Mouse (Mus musculus) neural tube, embryonic 10.5 days (tissue): ENCODE results near the gene Map6.

ENCODE experiments used
- DNase-seq: peaks from one replicate; pipeline ENCODE4 v3.0.0-alpha.2; 2017; ENCODE audit warnings: low spot score; ENCODE audit errors: extremely low spot score

The Map6 gene

DNA sequence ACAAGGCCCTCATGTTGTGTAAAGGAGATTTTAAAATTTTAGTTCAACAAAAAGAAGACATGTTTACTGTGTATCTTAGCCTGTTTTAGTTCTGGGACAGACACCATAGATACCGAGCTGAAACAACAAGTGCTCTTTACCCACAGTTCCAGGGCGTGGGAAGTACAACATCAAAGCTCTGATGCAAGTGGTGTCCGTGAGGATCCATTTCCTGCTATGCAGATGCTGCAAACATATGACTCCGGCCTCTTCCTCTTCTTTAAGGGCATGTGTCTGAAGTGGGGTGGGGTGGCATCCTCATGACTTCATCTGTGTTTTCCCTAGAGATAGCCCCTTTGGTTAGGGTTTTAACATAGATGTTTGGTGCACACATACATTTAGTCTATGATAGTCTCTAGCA is 3.7 kb upstream of the Map6 start:
- no peak for DNase-seq

DNA sequence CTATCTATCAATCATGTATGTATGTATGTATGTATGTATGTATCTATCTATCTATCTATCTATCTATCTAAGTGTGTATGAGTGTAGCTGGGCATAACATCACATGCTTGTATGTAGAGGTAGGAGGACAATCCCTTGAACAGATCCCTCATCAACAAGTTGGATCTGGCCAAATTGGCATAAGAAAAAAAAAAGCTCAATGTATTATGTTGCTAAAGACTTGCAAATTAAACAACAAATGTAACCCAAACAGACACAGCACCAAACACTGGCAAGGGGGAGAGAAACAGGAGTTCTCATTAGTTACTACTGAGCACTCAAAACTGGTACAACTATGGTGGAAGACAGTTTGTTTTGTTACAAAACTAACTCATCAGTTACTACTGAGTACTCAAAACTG is 2.6 kb upstream of the Map6 start:
- DNase-seq = no peak

DNA sequence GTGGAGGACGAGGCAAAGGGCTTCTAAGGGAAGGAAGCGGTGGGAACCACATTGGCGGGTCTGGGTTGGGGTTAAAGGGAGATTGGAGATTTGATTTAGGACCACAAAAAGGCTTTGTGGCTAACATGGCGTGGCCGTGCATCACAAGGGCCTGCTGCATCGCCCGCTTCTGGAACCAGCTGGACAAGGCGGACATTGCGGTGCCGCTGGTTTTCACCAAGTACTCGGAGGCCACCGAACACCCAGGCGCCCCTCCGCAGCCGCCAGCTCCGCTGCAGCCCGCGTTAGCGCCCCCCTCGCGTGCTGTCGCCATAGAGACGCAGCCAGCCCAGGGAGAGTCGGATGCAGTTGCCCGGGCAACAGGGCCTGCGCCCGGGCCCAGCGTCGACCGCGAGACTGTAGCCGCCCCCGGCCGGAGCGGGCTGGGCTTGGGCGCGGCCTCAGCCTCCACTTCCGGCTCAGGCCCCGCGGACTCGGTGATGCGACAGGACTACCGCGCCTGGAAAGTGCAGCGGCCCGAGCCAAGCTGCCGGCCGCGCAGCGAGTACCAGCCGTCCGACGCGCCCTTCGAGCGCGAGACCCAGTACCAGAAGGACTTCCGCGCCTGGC is 754 bp downstream of the Map6 start:
- DNase-seq = peak; percentile 86

DNA sequence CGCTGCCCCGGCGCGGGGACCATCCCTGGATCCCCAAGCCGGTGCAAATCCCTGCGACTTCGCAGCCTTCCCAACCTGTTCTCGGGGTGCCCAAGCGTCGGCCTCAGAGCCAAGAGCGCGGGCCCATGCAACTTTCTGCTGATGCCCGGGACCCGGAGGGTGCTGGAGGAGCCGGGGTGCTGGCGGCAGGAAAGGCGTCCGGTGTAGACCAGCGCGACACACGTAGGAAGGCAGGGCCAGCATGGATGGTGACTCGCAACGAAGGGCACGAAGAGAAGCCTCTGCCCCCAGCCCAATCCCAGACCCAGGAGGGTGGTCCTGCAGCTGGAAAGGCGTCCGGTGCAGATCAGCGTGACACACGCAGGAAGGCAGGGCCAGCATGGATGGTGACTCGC is 1.3 kb downstream of the Map6 start:
- DNase-seq = no peak

DNA sequence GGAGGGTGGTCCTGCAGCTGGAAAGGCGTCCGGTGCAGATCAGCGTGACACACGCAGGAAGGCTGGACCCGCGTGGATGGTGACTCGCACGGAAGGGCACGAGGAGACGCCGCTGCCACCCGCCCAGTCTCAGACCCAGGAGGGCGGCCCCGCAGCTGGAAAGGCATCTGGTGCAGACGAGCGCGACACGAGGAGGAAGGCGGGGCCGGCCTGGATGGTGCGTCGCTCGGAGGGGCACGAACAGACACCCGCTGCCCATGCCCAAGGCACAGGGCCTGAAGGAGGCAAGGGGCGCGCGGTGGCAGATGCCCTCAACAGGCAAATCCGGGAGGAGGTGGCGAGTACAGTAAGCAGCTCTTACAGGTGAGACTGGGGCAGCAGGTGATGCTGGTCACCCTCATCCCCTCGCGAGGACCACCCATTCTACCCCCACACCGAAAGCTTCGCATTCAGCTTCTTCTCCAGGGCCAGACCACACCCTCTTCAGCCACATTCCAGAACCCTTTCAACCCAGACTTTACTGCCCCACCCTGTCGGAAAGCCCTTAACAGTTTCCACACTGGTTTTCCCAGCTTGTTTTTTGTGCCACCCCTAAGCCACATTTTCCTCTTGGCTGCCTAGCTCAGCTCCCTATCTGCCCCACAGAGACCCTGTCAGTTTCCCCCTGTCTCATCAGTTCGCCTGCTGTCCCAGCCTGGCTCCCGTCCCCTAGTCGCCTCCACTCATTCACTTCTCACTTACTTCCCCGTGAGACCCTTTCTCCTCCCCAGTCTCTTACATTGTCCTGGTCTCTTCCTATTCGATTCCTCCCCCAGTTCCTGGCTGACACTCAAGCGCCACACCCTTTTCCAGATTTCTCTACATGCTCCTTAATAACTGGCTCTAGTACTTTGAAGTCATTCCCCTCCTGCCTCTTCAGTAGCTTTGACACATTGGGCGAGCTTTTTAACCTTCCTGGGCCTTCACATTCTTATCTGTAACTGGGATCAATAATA is 2.0 kb downstream of the Map6 start:
- peak; percentile 44 for DNase-seq

DNA sequence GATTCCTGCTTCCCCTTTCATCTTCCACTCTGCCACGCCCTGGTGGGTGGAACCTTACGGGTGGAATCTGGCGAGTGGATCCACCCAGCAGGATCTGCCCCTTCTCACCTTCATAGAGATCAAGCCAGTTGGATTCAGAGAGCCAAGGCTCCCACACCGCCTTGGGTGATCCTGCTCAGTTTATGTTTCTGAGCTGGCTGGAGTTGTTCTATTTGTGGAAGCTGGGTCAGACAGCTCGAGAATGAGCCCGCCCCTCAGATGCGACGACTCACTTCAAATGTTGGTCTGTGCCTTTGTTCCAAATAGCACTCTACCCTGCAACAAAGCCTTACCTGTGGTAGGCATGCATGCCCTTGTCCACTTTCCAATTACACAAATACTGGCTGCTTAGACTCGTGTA is 4.4 kb downstream of the Map6 start:
- DNase-seq = no peak

DNA sequence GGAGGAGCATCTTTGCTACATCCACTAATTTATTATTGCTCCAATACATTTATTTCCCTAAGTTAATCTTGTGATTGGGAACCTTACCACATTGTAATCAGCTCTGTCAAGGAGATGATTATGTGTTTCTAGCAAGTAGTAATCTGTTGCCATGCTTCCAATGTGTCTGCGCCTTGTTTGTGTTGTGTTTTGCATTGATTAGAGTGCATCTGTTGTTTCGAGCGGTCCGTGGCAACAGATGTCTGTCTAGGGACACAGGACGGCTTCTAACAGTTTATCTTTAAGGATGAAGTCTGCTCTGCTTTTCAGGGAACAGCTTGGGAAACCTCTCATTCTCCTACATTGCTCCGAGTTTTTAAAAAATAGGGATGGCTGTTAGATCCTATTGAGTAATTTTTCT is 7.9 kb downstream of the Map6 start:
- DNase-seq = no peak

DNA sequence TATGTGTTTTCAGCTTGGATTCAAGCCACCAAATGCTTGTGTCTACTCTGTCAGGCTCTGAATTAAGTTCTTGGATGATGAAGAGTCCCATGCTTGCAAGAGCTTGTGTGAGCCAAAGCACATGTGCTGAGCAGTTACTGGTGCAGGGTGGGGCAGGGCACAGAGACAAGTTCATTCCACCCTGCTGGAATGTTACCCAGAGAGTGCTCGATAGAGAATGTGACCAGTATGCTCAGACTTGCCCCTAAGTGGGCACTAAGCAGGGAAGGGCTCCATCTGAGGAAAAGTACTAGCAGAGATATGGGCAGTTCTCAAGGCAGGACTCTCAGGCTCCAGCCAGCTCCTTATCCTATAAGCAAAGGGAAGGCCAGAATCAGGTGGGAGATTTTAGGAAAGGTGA is 9.4 kb downstream of the Map6 start:
- DNase-seq = no peak

DNA sequence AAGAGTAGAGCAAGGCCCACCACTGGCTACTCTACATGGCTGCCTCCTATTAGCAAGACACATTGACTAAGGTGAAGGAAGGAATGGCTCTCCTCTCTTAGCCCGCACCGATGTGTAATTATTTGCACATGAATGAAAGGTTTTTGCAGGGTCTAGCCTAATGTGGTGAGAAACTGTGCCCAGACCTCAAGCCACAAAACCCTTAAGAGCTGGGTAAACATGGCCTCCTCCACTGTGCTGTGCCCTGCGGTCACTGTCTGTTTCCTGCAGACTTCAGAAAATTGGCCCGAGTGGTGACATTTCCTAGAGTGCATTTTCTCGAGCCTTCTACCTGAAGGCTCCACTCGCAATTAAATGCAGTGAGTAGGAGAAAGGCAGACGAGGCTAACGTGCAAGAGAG is 11.1 kb downstream of the Map6 start:
- no peak for DNase-seq

DNA sequence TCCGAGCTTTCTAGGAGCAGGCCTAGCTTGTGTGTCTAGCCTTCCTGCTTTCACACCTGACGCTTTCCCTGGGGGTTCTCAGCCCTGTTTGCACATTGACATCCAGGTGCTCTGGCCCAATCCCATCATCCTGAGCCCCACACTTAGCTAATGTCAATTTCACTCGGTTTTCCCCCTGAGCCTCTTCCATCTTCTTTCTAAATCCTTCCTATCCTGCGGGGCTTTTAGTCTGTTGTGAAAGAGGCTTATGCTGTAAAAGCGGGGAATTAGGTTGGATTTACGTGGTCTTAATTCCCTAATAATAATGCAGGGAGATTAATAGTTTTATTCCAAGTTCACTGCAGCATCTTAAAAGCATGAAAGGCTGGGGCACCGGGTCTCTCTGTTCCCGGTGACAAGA is 12.3 kb downstream of the Map6 start:
- DNase-seq = no peak

DNA sequence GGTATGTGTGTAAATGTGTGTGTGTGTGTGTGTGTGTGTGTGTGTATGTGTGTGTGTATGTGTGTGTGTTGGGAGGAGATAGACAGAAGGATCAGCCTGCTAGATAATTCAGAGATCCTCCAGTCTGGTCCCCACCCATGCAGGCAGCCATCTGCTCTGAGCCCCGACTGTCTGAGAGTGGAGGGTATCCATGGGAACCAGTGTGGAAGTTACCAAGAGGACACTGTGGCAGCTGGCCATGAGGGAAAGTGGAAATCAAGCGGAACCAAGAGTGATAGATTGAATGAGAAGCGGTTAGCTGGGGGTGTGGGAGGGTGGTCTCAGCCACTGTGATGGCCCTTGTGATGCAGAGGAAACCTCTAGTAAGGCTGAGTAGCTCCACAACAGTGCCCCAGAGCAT is 20.0 kb downstream of the Map6 start:
- DNase-seq = peak; percentile 67

DNA sequence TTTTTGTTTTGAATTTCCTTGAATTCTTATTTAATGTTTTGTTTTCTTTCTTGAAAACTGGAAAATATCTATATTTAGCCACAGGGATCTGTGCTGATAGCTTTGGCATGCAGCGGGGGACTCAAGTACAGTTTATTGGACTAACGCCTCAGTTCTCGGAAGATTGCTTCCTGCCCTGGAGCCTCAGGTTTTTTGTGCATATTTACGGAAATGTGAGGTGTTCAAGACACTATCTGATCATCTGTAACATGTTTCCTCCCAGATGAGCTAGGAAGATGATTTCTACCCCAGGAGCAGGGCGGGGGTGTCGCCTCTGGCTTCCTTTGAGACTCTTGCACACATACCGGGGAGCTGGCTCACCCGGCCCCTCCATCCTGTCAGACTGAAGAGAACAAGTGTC is 22.8 kb downstream of the Map6 start:
- DNase-seq = no peak

DNA sequence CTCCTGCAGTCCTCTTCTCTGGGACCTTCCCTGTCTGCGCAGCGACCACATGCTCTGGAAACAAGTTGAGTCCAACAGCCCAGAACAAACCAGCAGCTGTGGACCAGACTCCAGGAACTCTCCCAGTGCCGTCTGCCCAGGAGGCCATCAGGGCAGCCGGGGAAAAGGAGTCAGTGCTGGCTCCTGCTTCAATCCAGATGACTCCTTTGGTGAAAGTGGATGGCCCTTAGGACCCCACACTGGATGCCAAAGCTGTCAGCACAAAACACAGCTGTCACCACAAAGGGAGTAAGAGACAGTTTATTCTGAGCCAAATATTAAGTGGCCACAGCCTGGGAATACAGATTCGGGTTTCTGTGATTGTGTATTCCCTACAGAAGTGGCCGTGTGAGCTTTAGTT is 23.7 kb downstream of the Map6 start:
- no peak for DNase-seq

DNA sequence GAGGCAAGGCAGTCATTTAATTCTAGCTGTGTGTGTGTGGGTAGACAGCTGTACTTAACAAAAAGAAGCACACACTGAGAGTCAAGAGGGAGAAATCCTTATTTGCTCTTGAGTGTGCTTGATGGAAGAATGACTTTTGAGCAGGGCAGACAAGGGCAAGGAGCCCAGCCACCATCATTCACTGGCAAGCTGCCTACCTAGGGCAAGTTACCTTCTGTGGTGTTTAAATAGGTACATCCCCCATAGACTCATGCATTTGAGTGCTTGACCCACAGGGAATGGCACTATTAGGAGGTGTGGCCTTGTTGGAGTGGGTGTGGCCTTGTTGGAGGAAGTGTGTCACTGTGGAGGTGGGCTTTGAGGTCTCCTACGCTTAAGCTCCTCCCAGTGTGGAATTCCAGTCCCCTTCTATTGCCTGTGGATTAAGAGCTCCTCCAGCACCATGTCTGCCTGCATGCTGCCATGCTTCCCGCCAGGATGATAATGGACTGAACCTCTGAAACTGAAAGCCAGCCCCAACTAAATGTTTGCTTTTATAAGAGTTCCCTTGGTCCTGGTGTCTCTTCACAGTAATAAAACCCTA is 27.0 kb downstream of the Map6 start:
- no peak for DNase-seq

DNA sequence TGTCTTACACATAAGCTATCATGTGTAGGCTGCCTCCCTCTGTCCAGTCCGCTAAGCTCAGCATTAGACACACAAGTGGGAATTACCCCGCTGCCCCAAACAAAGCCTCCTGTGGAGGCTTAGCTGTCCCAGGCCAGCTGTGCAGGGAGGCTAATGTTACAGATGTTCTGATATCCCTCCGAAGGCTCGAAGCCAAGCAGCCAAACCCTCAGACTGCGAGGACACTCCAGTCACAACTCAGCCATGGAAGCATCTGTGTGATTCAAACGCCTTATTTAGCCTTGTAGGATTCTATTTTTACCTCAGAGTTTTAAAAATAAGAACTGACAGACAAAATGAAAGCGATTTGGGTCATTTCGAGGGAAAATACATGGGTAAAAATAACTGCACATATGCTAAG is 27.9 kb downstream of the Map6 start:
- DNase-seq = no peak

DNA sequence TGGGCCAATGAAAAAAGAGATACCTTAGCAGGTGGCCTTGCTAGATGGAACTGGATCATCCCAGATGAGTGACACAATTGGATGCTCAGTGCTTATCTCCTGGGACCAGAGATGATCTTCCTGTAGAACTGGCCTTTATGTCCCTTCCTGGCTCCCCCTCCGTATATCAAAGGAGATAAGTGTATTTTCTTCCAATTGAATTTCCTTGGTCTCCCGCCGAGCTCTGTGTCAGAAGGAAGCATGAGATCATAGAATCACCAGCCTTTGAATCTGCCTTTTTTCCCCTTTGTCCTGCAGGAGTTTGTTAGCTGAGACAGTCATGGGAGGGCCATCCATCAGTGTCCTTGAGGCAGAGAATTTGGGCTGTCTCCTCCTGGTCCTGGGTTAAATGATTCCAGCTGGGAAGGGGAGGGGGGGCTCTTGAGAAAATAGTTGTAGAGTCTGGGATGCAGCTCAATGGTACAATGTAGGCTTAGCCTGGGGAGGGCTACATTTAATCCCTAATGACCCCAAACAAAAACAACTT is 33.5 kb downstream of the Map6 start:
- DNase-seq = peak; percentile 56

DNA sequence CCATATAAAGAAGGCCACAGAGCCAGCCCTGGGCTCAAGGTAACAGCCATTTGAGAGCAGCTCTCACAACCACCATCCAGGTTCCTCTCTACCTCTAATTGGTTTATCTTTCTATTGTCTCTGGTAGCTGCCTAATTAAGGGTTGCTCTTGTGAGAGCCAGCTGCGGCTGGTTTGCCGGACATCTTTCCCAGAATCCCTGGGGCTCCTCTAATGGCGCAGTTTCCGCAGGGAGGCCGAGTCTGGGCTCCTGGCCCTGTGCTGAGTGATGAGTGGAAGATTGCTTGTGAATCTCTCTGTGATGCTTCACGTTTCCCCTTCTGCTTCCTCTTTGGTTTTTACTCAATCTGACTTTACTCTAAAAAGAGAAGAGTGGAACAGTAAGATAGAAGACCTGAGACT is 36.8 kb downstream of the Map6 start:
- no peak for DNase-seq

DNA sequence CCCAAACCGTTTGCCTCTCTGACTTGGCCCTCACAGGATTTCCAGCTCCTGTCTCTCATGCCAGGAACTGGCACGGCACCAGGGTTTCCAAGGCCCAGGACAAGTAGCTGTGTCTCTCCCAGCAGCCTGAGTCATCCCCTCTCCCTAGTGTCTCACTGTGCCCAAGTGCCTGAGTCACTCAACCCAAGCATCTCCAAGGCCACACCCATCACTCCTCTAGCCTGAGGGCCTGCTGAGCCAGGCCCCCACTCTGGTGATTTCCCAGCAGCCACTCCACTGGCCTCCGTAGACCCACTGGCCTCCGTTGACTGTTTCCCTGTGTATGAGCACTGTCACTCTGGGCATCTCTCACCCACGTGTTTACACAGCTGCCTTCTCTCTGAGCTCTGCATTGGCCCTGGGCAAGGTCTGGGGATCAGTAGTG is 37.7 kb downstream of the Map6 start:
- no peak for DNase-seq

DNA sequence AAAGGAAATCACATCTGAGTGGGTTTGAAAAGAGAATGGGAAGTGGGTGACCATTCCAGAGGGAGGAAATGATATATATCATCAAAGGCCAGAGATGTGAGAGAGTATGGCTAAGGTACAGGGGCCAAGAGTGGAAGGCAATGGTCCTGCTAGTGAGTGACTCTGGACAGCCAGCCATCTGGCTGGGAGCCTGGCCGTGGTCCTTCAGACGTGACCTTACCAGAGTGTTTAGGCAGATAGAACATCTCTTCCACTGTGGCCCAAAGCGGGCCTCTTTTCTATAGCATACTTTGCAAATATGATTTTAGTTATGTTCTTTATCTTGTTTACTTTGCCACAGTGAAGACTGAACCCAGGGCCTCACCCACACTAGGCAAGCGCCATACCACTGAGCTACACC is 38.4 kb downstream of the Map6 start:
- no peak for DNase-seq

DNA sequence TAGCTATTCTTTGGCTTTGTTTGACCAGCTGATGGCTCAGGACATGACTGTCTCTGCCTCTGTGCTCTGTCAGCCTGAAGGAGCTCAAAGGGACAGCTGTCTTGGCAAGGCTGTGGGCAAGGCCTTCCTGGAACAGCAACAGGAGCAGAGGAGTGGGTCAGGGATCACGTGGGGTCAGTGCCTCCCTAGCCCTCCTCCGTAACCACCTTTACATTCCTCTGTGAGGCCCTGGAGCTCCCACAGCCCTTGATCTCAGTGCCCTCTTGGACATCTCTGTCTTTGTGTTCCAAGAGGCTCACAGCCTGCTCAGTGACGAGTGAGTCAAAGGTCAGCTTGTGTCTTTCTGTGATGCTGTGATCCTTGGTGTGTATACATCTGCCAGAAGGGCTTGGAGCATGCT is 39.4 kb downstream of the Map6 start:
- DNase-seq = peak; percentile 41

DNA sequence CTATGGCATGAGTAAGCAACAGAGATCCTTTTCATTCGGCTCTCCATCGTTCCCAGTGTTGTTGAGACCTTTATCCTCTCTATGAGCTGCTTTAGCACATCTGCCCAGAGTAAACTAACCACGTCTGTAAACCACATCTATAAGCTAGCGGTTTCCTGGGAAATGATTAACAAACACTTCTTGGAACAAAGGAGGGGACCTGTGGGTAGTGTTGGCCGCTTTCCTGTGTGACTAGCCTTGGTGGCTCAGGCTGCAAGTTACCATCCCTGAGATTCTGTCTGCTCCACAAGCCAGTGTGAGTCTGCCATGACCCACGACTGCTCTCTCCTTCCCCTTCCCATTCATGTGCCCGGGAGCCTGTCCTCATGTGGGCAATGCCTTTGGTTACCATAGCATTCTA is 44.2 kb downstream of the Map6 start:
- no peak for DNase-seq

DNA sequence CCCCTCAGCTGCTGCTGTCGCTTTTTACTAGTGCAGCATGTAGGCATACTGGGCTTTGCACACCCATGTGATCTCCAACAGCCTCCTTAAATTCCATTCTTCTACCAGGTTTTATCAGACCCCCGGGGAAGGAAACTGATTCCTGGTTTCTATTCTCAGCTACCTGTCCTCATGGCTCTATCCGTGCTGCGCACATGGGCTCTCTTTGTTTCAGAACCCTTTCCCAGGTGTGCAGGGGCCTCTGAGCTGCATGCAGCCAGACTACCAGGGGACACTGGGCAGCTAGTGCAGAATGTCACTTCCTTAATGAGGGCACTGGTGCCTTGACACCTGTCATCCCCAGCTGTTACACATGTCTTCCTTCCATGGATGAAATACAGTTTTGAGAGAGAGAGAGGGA is 44.8 kb downstream of the Map6 start:
- no peak for DNase-seq
